Mouse (Mus musculus): ENCODE results near the gene Cnot2. TPM values are rescaled to one million over a fixed set of nuclear protein-coding genes. Genes with fewer than 3 reads are reported as not detected.

The Cnot2 gene
- total RNA-seq, 1 experiment from 2014 or later: 142 TPM

GRCm38 (mm10) chr10:116492768-116493167 is 88.5 kb downstream of the Cnot2 start:
- no peak for ATAC-seq (replicated peaks; ENCODE audit: low read depth, poor library complexity, severe bottlenecking)

- no peak for ATAC-seq (replicated peaks; ENCODE audit: low read depth, poor library complexity, severe bottlenecking)
Observed at GRCm38 (mm10) chr10:116486895-116487747, 94.2 kb downstream of the Cnot2 start.

GRCm38 (mm10) chr10:116481917-116482316 is 99.4 kb downstream of the Cnot2 start:
- ATAC-seq (replicated peaks; ENCODE audit: low read depth, poor library complexity, severe bottlenecking): peak; percentile 76

GRCm38 (mm10) chr10:116480988-116481387 is 100.3 kb downstream of the Cnot2 start:
- ATAC-seq (replicated peaks; ENCODE audit: low read depth, poor library complexity, severe bottlenecking): no peak

- ATAC-seq (replicated peaks; ENCODE audit: low read depth, poor library complexity, severe bottlenecking): no peak
Observed at GRCm38 (mm10) chr10:116476559-116476958, 104.8 kb downstream of the Cnot2 start.

- no peak for ATAC-seq (replicated peaks; ENCODE audit: low read depth, poor library complexity, severe bottlenecking)
Observed at GRCm38 (mm10) chr10:116475725-116476124, 105.6 kb downstream of the Cnot2 start.

- ATAC-seq (replicated peaks; ENCODE audit: low read depth, poor library complexity, severe bottlenecking): 0 out of 2 replicates have a peak, but pooled peaks have one; percentile 15
Observed at GRCm38 (mm10) chr10:116473759-116474549, 107.4 kb downstream of the Cnot2 start, which contains the start of gene Kcnmb4. Gene Kcnmb4, minus strand, starts transcription at chr10:116473878.

- ATAC-seq (replicated peaks; ENCODE audit: low read depth, poor library complexity, severe bottlenecking): peak; percentile 73
Observed at GRCm38 (mm10) chr10:116473071-116473758, 108.1 kb downstream of the Cnot2 start.

GRCm38 (mm10) chr10:116472579-116472978 is 108.7 kb downstream of the Cnot2 start:
- 0 out of 2 replicates have a peak, but pooled peaks have one; percentile 3 for ATAC-seq (replicated peaks; ENCODE audit: low read depth, poor library complexity, severe bottlenecking)

- no peak for ATAC-seq (replicated peaks; ENCODE audit: low read depth, poor library complexity, severe bottlenecking)
Observed at GRCm38 (mm10) chr10:116470306-116470925, 110.9 kb downstream of the Cnot2 start.

- ATAC-seq (replicated peaks; ENCODE audit: low read depth, poor library complexity, severe bottlenecking): no peak
Observed at GRCm38 (mm10) chr10:116468094-116468493, 113.2 kb downstream of the Cnot2 start.

- ATAC-seq (replicated peaks; ENCODE audit: low read depth, poor library complexity, severe bottlenecking): peak; percentile 63
Observed at GRCm38 (mm10) chr10:116463753-116464345, 117.5 kb downstream of the Cnot2 start.

- ATAC-seq (replicated peaks; ENCODE audit: low read depth, poor library complexity, severe bottlenecking): no peak
Observed at GRCm38 (mm10) chr10:116461443-116461842, 119.9 kb downstream of the Cnot2 start.

- ATAC-seq (replicated peaks; ENCODE audit: low read depth, poor library complexity, severe bottlenecking): no peak
Observed at GRCm38 (mm10) chr10:116458786-116459185, 122.5 kb downstream of the Cnot2 start.

GRCm38 (mm10) chr10:116452771-116453170 is 128.5 kb downstream of the Cnot2 start:
- ATAC-seq (replicated peaks; ENCODE audit: low read depth, poor library complexity, severe bottlenecking): no peak

- ATAC-seq (replicated peaks; ENCODE audit: low read depth, poor library complexity, severe bottlenecking): no peak
Observed at GRCm38 (mm10) chr10:116450621-116451020, 130.7 kb downstream of the Cnot2 start.

- ATAC-seq (replicated peaks; ENCODE audit: low read depth, poor library complexity, severe bottlenecking): no peak
Observed at GRCm38 (mm10) chr10:116448166-116448565, 133.1 kb downstream of the Cnot2 start.

GRCm38 (mm10) chr10:116447176-116447575 is 134.1 kb downstream of the Cnot2 start:
- ATAC-seq (replicated peaks; ENCODE audit: low read depth, poor library complexity, severe bottlenecking): no peak

- ATAC-seq (replicated peaks; ENCODE audit: low read depth, poor library complexity, severe bottlenecking): no peak
Observed at GRCm38 (mm10) chr10:116446040-116446439, 135.3 kb downstream of the Cnot2 start.
